Mouse (Mus musculus) cerebellum, adult 9-11 months (tissue): ENCODE data around the gene Epor.

Experiments used
- DNase-seq: peaks from one replicate; pipeline ENCODE4 v3.0.0; 2022

The Epor gene

DNA sequence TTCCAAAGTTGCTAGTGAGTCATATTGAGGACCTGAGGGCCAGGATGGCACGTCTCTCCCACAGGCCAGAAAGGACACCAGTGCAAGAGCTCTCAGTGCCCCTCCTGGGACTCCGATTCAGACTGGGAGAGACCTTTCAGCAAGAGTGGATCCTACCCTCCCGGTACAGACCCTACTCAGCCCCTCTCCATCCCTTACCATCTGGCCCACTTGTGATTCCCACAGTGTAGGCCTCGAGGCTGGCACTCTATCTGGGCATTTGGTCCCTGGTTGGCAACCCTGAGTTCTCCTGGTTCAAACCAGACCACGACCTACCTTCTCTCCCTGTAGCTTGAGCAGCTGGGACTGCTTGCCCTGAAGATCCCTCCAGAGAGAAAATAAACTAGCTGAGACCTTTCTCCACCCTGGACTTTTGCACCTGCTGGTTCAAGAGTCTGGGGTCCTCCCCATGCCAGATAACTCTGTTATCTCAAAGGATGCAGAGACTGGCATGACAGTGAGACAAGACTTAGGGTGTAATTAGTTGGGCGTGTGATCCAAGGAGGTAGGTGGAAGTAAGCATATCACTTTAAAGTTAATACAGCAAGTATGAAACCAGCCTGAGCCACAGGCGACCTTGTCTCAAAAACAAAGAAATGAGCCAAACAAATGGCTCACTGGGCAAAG, 27.7 kb downstream of the Epor start:
- peak; percentile 62 for DNase-seq

DNA sequence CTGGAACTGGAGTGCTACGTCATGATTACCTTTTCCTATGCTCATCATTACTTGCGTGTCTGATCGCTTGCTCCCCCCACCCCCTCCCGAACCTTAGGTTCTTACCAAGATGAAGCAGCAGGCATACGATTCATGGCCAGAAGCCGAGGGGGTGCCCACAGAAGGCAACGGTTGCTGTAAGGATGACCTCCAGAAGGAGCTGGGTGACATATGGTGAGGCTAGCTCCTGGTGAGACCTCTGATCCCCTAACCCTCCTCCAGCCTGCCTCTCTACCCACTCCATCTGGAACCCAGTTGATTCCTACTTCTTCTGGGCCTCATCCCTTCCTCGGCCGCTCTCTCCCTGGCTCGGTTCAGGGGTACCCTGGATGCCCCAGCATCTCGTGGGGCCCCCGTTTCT, 29.3 kb downstream of the Epor start:
- DNase-seq, result peak; percentile 67

DNA sequence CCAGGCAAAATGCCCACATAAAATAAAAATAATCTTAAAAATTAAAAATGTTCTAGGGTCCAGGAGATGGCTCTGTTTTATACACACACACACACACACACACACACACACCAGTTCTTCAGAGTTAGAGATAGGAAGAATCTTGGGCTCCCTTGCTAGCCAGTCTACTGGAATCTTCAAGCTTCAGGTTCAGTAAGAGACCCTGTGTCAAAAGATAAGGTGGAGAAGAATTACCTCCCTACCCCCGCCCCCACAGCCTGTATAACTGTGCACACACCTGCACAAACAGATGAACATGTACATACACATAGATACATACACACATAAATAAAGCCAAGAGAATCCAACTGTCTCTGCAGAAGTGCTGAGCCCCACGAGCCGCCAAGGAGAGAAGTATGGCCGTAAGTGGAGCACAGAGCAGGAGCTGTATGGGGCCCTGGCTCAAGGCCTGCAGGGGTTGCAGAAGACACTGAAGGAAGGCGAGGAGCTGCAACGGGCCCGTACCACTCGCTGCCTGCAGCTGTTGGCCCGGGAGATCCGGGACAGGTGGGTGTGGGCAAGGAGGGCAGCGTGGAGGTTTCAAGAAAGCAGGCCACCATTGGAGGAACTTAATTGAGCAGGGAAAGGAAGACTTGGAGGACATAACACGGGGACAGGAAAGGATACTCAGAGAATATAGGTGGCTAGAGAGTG, 30.7 kb downstream of the Epor start:
- no peak for DNase-seq

DNA sequence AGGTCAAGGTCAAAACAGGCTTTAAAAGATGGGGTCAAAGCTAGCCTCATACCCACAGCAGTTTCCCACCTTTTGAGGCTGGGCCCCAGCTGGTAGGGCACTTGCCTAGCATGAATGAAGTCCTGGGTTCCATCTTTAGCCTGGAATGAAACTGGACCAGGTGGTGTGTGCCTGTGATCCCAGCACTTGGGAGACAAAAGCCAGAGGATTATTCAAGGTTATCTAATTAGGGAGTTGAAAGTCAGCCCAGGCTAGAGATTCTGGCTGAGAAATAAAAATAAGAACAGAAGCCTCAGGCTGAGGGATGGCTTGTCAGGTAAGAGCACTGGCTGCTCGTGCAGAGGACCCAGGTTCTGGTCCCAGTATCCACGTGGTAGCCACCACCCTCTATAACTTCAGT, 31.3 kb downstream of the Epor start:
- DNase-seq, result no peak

DNA sequence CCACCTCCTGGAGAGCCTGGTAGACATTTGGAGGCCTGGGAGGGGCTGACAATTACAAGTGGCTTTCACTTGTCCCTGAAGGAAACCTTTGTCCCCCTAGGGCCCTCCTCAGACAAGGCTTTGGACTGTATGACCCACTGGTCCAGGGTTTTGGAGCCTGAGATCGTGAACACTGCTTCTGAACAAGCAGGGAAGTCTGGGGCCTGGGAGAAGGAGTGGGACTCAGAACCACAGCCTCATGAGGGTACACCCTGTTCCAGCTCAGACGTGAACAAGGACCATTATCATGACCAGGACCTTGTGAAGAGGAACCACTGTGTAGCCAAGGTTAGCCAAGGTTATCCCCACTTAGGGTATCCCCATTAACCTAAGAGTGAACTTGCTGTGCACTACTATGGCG, 34.1 kb downstream of the Epor start:
- DNase-seq, result no peak

DNA sequence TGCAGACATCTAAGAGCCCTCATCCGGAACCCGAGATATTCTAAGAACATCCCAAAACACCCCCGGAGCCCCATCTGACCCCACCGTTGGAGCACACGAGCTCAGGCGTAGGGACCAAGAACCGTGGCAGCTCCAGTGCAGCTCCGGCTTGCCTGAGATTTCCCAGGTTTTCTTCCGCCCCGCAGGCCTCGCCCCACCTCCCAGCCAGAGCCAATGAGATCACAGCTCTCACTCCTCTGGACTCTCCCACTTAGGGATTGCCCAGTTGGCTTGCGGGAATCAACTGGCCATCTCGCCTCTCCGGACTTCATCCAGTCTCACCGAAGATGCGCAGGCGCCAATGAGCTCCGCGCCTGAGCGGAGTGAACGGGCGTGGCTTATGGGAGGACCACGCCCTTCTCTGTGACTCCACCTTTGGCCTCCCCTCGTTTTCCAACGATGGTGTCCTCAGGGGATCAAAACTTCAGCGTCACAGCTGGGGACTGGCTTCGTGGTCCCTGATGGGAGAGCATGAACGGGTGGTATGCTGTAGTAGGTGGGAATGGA, 36.0 kb downstream of the Epor start, which contains the start of the genes Ccdc159 and Tmem205:
Gene Ccdc159, plus strand, starts transcription at position 264 of the 546 bp plus-strand sequence.
Gene Tmem205, minus strand, starts transcription at position 349 of the 546 bp plus-strand sequence.
- DNase-seq, result peak; percentile 98

DNA sequence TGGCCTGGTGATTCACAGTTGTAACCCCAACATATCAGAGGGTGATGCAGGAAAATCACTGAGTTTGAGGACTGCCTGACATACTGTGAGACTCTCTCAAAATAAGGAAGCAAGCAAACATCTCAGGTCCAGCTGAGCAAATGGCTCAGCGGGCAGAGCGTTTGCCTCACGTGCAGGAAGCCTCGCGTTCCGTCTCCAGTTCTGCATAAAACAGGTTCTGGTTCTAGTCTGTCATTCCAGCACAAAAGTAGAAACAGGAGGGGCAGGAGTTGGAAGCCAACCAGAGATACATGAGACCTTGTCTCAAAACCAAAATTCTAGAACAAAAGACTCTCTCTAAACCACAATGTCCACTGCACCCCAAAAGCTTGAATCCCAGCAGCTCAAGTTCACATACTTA, 36.5 kb downstream of the Epor start:
- peak; percentile 51 for DNase-seq

DNA sequence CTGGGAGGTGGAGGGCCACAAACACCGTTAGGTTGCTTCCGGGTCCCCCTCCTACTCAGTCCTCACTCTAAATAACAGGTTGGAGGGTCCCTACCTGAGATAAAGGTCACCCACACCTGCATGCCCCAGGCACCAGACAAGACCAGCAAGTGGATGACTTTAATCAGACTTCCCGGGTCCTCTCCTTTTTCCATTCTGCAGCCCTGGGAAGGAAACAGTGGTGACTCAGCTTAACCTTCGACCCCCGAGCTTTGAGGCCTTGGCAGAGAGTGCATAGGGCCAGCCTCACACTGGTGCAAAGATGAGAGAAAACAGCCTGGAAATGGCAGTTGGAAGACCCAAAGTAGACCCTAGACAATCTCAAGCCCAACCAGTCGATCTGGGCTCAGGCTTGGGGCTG, 37.2 kb downstream of the Epor start:
- peak; percentile 51 for DNase-seq

DNA sequence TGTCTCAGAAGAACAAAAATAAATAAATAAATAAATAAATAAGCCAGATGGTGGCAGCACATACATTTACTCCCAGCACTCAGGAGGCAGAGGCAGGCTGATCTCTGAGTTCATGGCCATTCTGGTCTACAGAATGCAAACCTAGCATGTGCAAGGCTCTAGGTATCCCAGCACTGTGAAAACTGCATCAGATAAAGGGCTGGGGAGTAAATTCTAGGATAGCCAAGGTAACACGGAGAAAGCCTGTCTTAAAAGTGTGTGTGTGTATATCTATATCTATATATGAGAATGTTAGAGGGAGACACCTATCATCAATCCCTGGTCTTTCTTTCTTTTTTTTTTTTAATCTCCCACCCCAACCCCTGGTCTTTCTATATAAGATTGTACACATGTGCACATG, 37.8 kb downstream of the Epor start:
- DNase-seq, result no peak

DNA sequence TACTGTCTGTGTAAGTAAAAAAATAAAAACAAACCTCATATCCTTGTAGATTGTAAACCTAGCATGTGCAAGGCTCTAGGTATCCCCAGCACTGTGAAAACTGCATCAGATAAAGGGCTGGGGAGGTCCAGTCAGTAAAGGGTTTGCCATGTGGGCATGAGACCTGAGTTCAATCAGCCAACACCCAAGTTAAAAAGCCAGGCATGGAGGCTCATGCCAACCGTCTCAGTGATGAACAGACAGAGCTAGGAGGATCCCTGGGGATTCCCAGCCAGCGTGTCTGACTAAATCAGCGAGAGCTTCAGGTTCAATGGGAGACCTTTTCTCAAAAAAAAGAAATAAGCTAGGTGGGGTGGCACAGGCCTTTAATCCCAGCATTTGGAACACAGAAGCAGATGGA, 38.3 kb downstream of the Epor start:
- peak; percentile 31 for DNase-seq

DNA sequence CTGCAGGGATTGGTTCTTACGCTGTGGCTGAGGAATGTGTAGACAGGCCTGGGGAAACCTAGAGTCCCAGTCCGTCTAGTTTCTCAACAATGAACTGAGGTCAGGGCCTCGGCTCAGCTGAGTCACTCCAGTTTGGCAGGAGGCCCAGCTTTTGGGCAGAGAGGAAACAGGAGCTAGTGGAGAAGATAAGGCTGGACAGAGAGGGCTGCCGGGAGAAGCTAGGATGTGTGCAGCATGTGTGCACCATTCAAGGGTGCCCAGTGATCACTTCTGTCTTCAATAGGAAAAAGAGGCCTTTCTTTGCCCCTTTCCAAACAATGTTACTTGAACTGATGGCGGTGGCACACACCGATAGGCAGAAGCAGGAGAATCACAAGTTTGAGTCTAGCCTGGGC, 39.2 kb downstream of the Epor start:
- DNase-seq, result peak; percentile 53

DNA sequence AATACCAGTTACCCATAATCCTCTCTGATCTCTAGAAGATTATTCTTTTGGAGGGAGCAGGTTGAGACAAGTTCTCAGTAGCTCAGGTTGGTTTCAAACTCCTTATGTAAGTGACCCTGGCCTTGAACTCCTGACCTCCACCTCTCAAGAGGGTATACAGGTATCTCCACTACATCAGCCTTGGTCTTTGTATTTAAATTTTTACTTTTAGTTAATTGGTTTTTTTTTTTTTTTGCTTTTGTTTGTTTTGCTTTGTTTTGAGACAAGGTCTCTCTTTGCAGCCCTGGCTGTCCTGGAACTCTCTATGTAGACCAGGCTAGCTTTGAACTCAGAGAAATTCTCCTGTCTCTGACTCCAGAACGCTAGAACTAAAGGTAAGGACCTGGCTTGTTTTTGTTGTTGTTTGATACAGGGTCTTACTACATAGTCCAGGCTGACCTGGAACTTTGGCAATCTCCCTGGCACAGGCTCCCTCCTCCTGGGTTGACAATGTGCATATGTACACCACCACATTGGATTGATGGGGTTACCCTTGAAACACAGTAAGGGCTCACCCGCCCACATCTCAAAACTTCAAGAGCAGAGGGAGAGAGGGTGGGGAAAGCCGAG, 39.7 kb downstream of the Epor start:
- no peak for DNase-seq

DNA sequence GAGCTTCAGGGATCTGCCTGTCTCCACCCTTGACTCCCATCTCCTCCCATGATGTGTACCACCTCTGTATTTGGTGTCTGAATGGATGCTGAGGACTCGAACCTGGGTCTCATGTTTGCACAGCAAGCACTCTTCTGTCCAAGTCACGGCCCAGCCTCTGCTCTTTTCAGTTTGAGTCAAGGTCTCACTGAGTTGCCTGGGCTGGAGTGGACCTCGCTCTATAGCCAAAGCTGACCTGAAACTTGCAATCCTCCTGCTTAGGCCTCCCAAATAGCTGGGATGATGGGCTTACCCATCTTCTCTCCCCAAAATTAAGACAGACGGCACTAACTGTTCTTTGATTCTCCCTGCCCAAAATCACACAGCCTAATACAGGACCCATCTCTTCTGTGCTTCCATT, 40.3 kb downstream of the Epor start:
- DNase-seq, result no peak

DNA sequence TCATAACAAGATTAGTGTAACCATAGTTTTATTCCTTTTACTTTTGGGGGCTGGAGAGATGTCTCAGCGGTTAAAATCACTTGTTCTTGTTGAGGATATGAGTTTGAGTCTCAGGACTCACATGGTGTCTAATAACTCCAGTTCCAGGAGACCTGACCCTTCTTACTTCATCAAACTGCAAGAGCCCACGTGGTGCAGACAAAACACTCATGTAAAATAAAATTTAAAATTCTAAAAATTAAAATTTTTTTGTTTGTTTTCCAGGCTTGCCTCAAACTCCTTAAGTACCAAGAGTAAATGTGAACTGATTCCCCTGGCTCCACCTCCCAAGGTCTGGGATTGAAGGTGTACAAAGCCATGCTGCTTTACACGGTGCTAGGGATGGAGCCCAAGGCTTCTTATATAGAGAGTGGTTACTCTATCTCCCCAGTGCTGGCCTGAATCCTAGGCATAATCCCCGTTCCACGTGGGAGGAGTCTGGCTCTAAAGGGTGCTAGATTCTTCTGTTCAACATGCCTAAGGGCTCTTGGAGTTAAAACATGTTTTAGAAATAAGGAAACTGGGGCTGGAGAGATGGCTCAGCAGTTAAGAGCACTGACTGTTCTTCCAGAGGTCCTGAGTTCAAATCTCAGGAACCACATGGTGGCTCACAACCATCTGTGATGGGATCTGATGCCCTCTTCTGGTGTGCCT, 44.5 kb downstream of the Epor start:
- DNase-seq, result no peak

DNA sequence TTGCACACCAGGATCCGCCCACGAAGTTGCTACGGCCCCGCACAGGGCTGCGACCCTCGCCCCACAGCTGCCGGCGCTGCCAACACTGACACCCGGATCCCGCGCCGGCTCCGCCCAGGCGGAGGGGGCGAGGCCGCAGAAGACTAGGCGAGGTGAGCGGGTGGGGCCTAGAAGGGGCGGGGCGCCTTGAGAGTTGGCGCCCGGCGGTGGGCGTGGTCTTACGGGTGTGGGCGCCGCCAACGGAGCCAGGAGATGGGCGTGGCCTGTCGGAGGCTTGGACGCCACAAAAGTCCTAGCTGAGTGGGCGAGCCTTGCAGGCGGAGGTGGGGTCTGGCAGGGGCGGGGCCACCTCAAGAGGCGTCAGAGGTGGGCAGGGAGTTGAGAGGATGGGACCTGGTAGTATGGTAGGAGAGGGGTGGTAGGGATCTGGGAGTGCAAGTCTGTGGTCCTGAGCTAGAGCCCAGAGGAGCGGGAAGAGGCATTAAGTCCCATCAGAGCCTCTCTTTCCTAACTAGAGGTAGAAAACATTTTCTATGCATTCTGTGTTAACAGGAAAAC, 45.2 kb downstream of the Epor start, which contains the start of gene Rab3d:
Gene Rab3d, minus strand, starts transcription at position 158 of the 558 bp plus-strand sequence.
- peak; percentile 92 for DNase-seq

DNA sequence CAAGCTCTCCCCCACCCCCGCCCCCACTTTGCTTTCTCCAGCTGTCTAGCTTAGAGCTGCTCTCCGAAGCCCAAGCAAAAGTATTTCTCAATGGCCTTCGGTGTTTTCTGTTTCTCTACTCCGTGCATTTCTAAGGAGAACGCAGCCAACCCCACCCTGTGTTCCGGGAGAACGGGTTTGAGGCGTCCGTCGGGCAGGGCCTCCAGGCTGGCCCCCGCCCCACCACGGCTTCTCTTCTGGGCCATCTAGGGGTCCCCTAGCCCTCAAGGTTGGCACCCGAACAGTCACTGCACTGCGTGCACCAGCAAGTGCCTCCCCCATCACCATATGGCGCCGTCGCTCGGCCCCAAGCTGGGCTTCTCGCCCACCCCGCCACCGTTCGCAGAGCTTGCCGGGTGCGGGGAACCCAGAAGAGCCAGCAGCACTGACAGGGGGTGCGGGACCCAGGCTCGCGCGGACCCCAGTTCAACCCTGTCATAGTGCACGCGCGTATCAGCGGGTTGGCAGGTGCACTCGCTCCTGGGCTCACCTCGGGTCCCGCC, 45.7 kb downstream of the Epor start:
- no peak for DNase-seq

DNA sequence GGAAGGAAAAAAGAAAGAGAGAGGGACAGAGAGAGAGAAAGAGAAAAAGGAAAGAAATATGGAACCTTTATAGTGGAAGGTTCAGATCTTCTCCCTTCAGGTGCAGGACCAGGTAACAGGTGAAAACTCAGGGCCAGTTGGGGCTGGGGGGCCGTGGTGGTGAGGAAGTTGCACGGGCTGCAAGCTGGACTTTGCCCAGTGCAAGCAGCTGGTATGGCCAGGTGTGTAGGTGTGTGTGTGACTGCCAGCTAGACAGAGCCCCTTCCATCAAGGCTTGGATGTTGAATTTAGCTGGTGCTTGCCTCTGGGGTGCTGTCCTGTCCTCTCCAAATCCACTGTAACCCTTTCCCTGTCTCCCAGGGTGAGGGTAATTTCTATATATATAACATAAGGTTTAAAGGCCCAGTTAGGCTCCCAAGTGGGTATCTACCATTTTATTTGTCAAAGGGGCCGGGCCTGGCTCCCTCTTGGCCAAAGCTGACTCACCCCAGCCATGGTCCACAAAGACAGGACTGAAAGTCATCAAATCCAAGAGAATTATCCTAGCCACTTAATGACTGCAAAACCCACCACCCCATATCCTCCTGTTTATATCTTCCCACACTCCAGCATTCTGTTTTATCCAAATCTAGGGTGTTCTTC, 46.3 kb downstream of the Epor start:
- no peak for DNase-seq

DNA sequence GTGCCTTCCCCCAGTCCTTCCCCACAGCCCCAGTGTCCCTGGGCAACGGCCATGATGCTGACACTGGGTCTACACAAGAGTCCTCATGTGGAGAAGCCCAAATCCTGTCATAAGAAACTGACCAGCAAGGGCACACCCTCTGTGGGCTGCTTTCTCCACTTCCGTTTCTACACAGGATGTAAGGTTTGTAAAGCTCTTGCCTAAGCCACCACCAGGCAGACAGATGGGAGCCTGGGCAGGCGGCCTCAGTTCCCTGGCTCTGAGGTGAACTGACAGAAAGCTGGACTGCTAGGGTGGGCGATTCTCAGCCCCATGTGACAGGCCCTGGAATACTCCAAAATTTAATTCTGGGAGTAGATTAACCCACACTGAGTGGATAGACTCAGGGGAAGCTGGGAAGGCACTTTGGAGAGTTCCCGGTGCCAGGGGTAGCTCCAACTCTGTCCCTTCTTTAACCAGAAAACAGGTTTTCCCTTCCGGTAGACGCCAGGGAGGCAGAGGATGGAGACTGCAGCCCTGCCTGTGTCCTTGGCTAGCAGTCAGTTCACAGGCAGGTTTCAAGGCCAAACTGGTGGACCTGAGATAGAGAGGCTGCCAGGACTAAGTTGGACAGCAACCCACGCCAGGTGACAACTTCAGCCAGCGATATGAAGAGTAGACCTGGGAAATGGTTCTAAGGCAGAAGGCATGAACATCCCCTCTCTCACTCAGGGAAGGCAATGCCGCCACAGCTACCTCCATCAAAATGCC, 53.7 kb downstream of the Epor start:
- peak; percentile 58 for DNase-seq
